Mouse (Mus musculus) ovary, postnatal 14 days (tissue): ENCODE measurements at regions not wholly inside any gene's neighbourhood (a gene's known extent, or its start where the extent isn't known, plus 50 kb on each side); places are given as distances from the start of the nearest gene placed in this dataset.
A peak's percentile ranks its signal among the peaks of the same experiment; 100 is the strongest.
"Not testable (repeated sequence)": the region's sequence is repeated elsewhere in the genome, so short reads cannot be mapped to it uniquely, and the experiment has no call there.

ENCODE experiments used
- DNase-seq: peaks from one replicate; pipeline ENCODE4 v3.0.0; 2022; ENCODE audit warnings: low spot score

- no peak for DNase-seq
Measured at GRCm38 (mm10) chr4:10315144-10315543, 559.2 kb upstream of the 2610301B20Rik start.

GRCm38 (mm10) chr4:10315875-10316274 is 558.4 kb upstream of the 2610301B20Rik start:
- no peak for DNase-seq

GRCm38 (mm10) chr4:10344147-10344546 is 530.2 kb upstream of the 2610301B20Rik start:
- DNase-seq, result no peak

GRCm38 (mm10) chr4:10351876-10352627 is 522.2 kb upstream of the 2610301B20Rik start:
- DNase-seq, result no peak

GRCm38 (mm10) chr4:10357572-10357971 is 516.7 kb upstream of the 2610301B20Rik start:
- DNase-seq, result no peak

GRCm38 (mm10) chr4:10389790-10390189 is 484.5 kb upstream of the 2610301B20Rik start:
- no peak for DNase-seq

- no peak for DNase-seq
Measured at GRCm38 (mm10) chr4:10397249-10397648, 477.0 kb upstream of the 2610301B20Rik start.

GRCm38 (mm10) chr4:10398075-10398474 is 476.2 kb upstream of the 2610301B20Rik start:
- DNase-seq, result no peak

- DNase-seq, result no peak
Measured at GRCm38 (mm10) chr4:10399649-10400048, 474.6 kb upstream of the 2610301B20Rik start.

GRCm38 (mm10) chr4:10402928-10403327 is 471.4 kb upstream of the 2610301B20Rik start:
- no peak for DNase-seq

GRCm38 (mm10) chr4:10404438-10404837 is 469.9 kb upstream of the 2610301B20Rik start:
- DNase-seq, result no peak

GRCm38 (mm10) chr4:10405102-10405501 is 469.2 kb upstream of the 2610301B20Rik start:
- no peak for DNase-seq

- DNase-seq, result no peak
Measured at GRCm38 (mm10) chr4:10414274-10414673, 460.0 kb upstream of the 2610301B20Rik start.

GRCm38 (mm10) chr4:10421354-10421753 is 452.9 kb upstream of the 2610301B20Rik start:
- no peak for DNase-seq

GRCm38 (mm10) chr4:10434438-10434837 is 439.9 kb upstream of the 2610301B20Rik start:
- DNase-seq, result no peak

- DNase-seq, result not testable (repeated sequence)
Measured at GRCm38 (mm10) chr4:10439921-10440320, 434.4 kb upstream of the 2610301B20Rik start.

- no peak for DNase-seq
Measured at GRCm38 (mm10) chr4:10459603-10460002, 414.7 kb upstream of the 2610301B20Rik start.

- DNase-seq, result no peak
Measured at GRCm38 (mm10) chr4:10480936-10481335, 393.4 kb upstream of the 2610301B20Rik start.

- peak; percentile 1 for DNase-seq
Measured at GRCm38 (mm10) chr4:10508163-10508821, 366.0 kb upstream of the 2610301B20Rik start.

GRCm38 (mm10) chr4:10510013-10510412 is 364.3 kb upstream of the 2610301B20Rik start:
- DNase-seq, result no peak

- no peak for DNase-seq
Measured at GRCm38 (mm10) chr4:10550711-10551305, 323.5 kb upstream of the 2610301B20Rik start.

- no peak for DNase-seq
Measured at GRCm38 (mm10) chr4:10553724-10554123, 320.6 kb upstream of the 2610301B20Rik start.

- DNase-seq, result no peak
Measured at GRCm38 (mm10) chr4:10560078-10560477, 314.2 kb upstream of the 2610301B20Rik start.
